Mouse (Mus musculus): ENCODE data around the gene Cntnap2. TPM values are rescaled to one million over a fixed set of nuclear protein-coding genes. Genes with fewer than 3 reads are reported as not detected.
A peak's percentile ranks its signal among the peaks of the same experiment; 100 is the strongest.

Gene Cntnap2
- polyA plus RNA-seq, 1 experiment from 2014 or later: 27.2 TPM

DNA sequence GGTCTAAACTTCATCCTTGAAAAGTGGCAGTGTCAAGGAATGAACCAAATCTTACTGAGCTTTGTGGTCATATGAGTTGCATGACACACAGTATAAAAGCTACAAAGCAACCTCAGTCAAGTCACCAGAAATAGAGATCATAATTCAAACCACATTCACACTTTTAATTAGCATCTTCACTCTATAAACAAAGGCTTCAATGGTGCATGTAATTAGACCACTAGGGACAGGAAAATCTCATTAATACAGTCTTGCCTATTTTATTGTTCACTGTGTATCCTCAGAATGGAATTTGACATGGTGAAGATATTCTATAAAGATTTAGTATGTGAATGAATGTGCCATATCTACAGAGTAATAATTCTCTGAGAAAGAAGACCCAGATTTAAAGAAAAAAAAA, 2232.8 kb downstream of the Cntnap2 start:
- Histone ChIP-seq H3K9ac (no peak overlapping the region), H3K27me3 (replicated peaks) (no peaks in the 10 kb centered on the region), H3K36me3 (no peaks in the 10 kb centered on the region), H3K4me3 (no peak overlapping the region), H3K27ac (no peak overlapping the region), H3K4me1 (no peaks in the 10 kb centered on the region), H3K9me3 (no peaks in the 10 kb centered on the region), H3K4me2 (replicated peaks) (no peak overlapping the region)
- no peak for ATAC-seq (ENCODE audit: low FRiP score, low read depth)

DNA sequence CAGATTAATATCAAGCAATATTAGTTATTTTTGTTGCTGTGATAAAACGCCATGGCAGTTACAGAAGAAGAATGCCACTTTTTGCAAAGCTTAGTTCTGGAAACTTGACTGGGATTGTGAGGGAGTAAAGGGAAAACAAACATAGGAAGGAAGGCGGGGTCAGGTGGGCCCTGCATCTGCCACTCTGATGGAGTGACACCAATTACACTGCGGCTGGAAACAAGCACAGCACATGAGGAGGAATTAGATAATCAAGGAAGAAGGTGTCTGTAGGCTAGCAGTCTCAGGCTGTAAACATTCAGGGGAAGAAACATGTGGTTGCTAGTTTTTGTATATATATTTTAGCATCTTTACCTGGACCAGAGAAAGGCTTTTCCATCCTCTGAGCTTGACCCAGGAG, 2233.3 kb downstream of the Cntnap2 start:
- Histone ChIP-seq H3K9ac (no peak overlapping the region), H3K27ac (no peak overlapping the region), H3K4me3 (no peak overlapping the region), H3K4me2 (replicated peaks) (no peak overlapping the region), H3K27me3 (replicated peaks) (no peaks in the 10 kb centered on the region), H3K4me1 (no peaks in the 10 kb centered on the region), H3K9me3 (no peaks in the 10 kb centered on the region), H3K36me3 (no peaks in the 10 kb centered on the region)
- WGBS: 70% methylated on average over 3 of the region's 3 CpGs
- ATAC-seq (ENCODE audit: low FRiP score, low read depth): no peak

GRCm38 (mm10) chr6:47294433-47294832, 2235.3 kb downstream of the Cntnap2 start:
- Histone ChIP-seq H3K4me1 (no peaks in the 10 kb centered on the region), H3K36me3 (no peaks in the 10 kb centered on the region), H3K27ac (no peak overlapping the region), H3K9me3 (no peaks in the 10 kb centered on the region), H3K27me3 (replicated peaks) (no peaks in the 10 kb centered on the region), H3K9ac (no peak overlapping the region), H3K4me2 (replicated peaks) (no peak overlapping the region), H3K4me3 (no peak overlapping the region)
- no peak for ATAC-seq (ENCODE audit: low FRiP score, low read depth)
- WGBS: 59% methylated on average over 1 of the region's 1 CpGs

GRCm38 (mm10) chr6:47304848-47305490, 2245.8 kb downstream of the Cntnap2 start:
- ATAC-seq (ENCODE audit: low FRiP score, low read depth): no peak
- Histone ChIP-seq H3K4me2 (replicated peaks) (no peak overlapping the region), H3K27ac (no peak overlapping the region), H3K4me1 (no peaks in the 10 kb centered on the region), H3K9me3 (no peaks in the 10 kb centered on the region), H3K36me3 (no peaks in the 10 kb centered on the region), H3K9ac (no peak overlapping the region), H3K27me3 (replicated peaks) (no peaks in the 10 kb centered on the region), H3K4me3 (no peak overlapping the region)
- WGBS: 79% methylated on average over 11 of the region's 11 CpGs

DNA sequence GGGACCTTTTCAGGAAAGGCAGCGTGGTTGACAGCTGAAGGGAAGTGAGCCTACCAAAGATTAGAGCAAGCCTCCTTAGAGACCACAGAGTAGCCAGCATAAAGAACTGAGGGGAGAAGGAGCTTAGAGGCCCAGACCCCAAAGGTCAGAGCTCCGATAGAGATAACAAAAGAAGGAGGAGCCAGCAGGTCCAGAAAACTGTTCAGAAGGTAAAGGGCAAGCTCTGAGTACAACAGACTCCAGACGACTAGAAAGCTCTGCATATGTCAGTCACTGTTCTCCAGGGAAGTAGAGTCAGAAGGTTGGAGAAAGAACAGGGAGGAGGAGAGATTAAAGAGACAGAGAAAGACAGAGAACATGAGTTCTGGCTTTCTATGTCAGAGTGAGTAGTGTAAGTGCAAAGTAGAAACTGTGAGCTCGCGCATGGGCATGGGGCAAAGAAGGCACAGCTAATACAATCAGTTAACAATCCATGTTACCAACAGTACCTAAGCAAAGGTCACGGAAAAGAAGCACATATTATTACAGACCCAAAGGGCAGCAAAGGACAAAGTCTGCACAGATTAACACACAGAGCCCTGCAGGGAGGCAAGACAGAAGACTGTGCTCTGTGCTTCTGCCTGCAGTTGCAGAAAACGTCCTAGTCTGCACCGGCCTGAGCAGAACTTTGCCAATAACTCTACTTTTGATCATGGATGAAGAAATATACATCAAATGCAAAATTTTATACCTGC, 2247.1 kb downstream of the Cntnap2 start:
- Histone ChIP-seq H3K4me1 (no peaks in the 10 kb centered on the region), H3K27me3 (replicated peaks) (no peaks in the 10 kb centered on the region), H3K4me3 (no peak overlapping the region), H3K9ac (no peak overlapping the region), H3K9me3 (no peaks in the 10 kb centered on the region), H3K4me2 (replicated peaks) (no peak overlapping the region), H3K27ac (no peak overlapping the region), H3K36me3 (no peaks in the 10 kb centered on the region)
- ATAC-seq (ENCODE audit: low FRiP score, low read depth): no peak
- 64% methylated on average over 8 of the region's 8 CpGs for WGBS

DNA sequence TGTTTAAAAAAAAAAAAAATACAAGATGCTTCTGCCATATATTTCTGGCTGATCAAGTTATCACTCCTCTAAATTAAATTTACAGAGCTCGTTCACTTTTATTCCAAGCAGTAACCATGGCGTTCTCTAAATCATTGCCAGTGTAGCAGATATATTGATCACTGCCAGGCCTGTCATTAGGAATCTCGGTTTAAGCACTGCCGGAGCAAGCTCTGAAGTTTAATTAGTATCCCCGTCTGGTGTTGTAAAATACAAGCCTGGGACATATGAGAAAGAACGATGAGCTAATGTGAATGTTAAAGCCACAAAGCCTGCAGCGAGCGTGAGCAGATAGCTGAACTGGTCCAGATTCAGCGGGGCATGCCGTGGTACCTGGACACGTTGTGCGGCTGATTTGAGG, 2247.8 kb downstream of the Cntnap2 start:
- Histone ChIP-seq H3K36me3 (no peaks in the 10 kb centered on the region), H3K9me3 (no peaks in the 10 kb centered on the region), H3K9ac (no peak overlapping the region), H3K27ac (no peak overlapping the region), H3K4me1 (no peaks in the 10 kb centered on the region), H3K27me3 (replicated peaks) (no peaks in the 10 kb centered on the region), H3K4me3 (no peak overlapping the region), H3K4me2 (replicated peaks) (no peak overlapping the region)
- 69% methylated on average over 12 of the region's 12 CpGs for WGBS
- ATAC-seq (ENCODE audit: low FRiP score, low read depth): no peak; the same call in 1 of the 2 replicates

DNA sequence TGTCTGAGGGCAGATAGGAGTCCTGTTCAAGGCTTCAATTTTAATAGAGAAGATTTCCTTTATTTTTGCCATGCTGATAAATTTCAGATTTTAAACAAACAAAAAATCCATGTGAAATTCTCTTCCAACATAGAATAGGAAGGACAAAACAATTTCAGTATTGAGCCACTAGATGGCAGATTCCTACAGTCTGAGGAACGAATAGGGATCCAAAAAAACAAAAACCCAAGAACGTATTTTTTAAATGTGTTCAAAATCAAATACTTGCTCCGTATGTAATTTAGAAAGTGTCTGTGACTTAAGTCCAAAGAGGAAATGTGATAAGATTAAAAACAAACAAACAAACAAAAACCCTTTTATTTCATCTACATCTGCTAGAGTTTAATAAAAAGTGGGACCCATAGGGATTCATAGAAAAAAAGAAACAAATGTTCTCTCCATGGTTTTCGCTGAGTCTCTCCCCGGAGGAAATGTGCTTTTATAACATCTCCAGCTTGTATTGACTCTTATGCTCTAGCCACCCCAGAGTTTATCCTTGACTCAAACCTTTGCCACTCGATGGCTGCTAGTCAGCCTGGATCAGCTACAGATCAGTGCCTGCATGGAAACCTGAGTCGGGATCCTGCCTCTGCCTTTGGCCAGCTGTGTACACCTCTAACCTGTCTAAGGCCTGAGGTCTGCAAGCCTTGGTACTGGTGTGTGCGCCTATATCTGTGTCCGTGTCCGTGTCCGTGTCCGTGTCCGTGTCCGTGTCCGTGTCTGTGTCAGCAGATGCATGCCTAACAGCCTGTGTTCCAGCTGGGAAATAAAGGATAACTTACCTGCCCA, 2255.6 kb downstream of the Cntnap2 start:
- no peak overlapping the region for H3K9ac ChIP-seq
- 0 out of 2 replicates have a peak, but pooled peaks cover 5% of the 10 kb centered on the region for H3K4me1 ChIP-seq
- 0 out of 2 replicates have a peak, but pooled peaks have one; percentile 31 for ATAC-seq (ENCODE audit: low FRiP score, low read depth)
- no peak overlapping the region for H3K27ac ChIP-seq
- no peaks in the 10 kb centered on the region for H3K27me3 ChIP-seq (replicated peaks)
- H3K4me2 ChIP-seq (replicated peaks): peak overlapping the region; percentile 41
- WGBS: 61% methylated on average over 15 of the region's 15 CpGs
- no peaks in the 10 kb centered on the region for H3K9me3 ChIP-seq
- H3K36me3 ChIP-seq: no peaks in the 10 kb centered on the region
- no peak overlapping the region for H3K4me3 ChIP-seq

DNA sequence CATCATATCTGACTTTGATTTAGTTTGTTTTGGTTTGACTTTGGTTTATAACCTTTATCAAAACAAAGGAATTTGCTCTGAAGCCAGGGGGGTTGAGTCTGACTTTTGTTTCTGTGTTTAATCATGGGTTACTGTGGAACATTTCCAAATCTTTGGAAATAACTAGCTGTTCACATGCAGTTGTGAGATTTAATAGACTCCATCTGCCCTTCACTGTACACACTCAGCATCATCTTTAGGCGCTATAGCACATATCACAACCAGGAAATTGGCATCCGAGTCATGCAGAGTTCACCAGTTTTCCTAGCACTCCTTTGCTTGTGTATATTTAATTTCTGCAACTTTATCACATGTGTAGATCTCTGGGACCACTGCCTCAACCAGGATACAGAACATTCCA, 2256.3 kb downstream of the Cntnap2 start:
- H3K4me3 ChIP-seq: no peak overlapping the region
- ATAC-seq (ENCODE audit: low FRiP score, low read depth): no peak
- no peaks in the 10 kb centered on the region for H3K27me3 ChIP-seq (replicated peaks)
- no peak overlapping the region for H3K4me2 ChIP-seq (replicated peaks)
- H3K4me1 ChIP-seq: 0 out of 2 replicates have a peak, but pooled peaks cover 5% of the 10 kb centered on the region
- H3K9ac ChIP-seq: no peak overlapping the region
- 87% methylated on average over 2 of the region's 2 CpGs for WGBS
- no peaks in the 10 kb centered on the region for H3K36me3 ChIP-seq
- no peak overlapping the region for H3K27ac ChIP-seq
- no peaks in the 10 kb centered on the region for H3K9me3 ChIP-seq

DNA sequence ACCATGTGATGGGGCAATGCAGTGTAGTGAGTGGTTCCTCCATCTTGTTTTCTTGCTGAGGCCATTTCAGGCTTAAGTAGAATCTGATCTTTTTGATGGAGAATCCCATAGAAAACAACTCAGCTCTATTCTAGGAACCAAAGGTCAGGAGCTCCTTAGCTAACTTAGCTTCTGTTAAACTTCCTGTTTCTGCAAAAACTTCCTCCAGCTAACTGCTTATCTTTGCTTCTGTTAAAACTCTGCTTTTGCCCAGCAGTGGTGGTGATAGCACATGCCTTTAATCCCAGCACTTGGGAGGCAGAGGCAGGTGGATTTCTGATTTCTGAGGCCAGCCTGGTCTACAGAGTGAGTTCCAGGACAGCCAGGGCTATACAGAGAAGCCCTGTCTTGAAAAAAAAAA, 2258.1 kb downstream of the Cntnap2 start:
- Histone ChIP-seq H3K9ac (no peak overlapping the region), H3K9me3 (no peaks in the 10 kb centered on the region), H3K36me3 (no peaks in the 10 kb centered on the region), H3K4me3 (no peak overlapping the region), H3K27me3 (replicated peaks) (no peaks in the 10 kb centered on the region), H3K4me1 (0 out of 2 replicates have a peak, but pooled peaks cover 5% of the 10 kb centered on the region), H3K27ac (no peak overlapping the region), H3K4me2 (replicated peaks) (no peak overlapping the region)
- ATAC-seq (ENCODE audit: low FRiP score, low read depth): no peak

- Histone ChIP-seq H3K4me3 (no peak overlapping the region), H3K27me3 (replicated peaks) (no peaks in the 10 kb centered on the region), H3K4me2 (replicated peaks) (peak overlapping the region; percentile 40), H3K36me3 (no peaks in the 10 kb centered on the region), H3K4me1 (0 out of 2 replicates have a peak, but pooled peaks cover 5% of the 10 kb centered on the region), H3K9ac (no peak overlapping the region), H3K9me3 (no peaks in the 10 kb centered on the region), H3K27ac (peak overlapping the region; percentile 20; the same call in 1 of the 2 replicates)
- ATAC-seq (ENCODE audit: low FRiP score, low read depth): peak; percentile 74; the same call in 1 of the 2 replicates
- 9% methylated on average over 6 of the region's 6 CpGs for WGBS
Measured at GRCm38 (mm10) chr6:47318705-47319104, 2259.5 kb downstream of the Cntnap2 start.

DNA sequence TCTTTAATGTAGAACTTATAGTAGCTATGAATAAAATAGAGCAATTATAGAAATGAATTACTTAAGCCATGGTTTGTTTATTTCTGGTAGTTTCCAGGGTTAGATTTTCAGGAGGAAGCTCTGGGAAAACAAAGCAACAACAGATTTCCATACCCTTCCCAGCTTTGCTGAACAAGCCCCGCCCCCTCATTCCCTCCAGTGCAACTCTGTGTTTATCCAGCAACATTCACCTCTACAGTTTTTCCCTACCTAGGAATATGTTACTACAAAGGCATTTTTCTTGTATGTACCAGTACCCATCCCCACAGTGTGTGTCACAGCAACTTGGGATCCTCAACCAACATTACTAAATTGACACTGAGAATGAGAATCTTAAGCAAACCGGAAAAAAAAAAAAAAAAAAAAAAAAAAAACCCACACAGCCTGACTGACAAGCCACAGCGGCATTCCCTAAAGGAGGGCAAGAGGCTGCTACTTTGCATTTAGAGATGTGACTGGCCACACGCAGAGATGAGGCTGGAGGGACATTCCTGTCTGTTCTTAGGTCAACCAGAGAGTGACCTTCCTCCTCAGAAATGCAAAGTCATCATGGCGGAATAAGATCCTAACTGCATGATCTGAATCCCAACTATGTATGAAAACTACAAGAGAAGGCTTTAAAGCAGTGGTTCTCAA, 2260.3 kb downstream of the Cntnap2 start:
- WGBS: 13% methylated on average over 5 of the region's 5 CpGs
- ATAC-seq (ENCODE audit: low FRiP score, low read depth): peak; percentile 27; the same call in 1 of the 2 replicates
- H3K4me1 ChIP-seq: 0 out of 2 replicates have a peak, but pooled peaks cover 5% of the 10 kb centered on the region
- no peak overlapping the region for H3K9ac ChIP-seq
- no peak overlapping the region for H3K4me3 ChIP-seq
- peak overlapping the region; percentile 40 for H3K4me2 ChIP-seq (replicated peaks)
- H3K9me3 ChIP-seq: no peaks in the 10 kb centered on the region
- H3K27ac ChIP-seq: no peak overlapping the region
- no peaks in the 10 kb centered on the region for H3K36me3 ChIP-seq
- no peaks in the 10 kb centered on the region for H3K27me3 ChIP-seq (replicated peaks)
